Mouse (Mus musculus) heart, embryonic 11.5 days (tissue): ENCODE data around the gene Prkch. TPM values are rescaled to one million over a fixed set of nuclear protein-coding genes. Genes with fewer than 3 reads are reported as not detected.
A peak's percentile ranks its signal among the peaks of the same experiment; 100 is the strongest.

ENCODE experiments used
- ATAC-seq: fragments of 200-750 bp; cut with Nextera tagmentation; replicated peaks from 2 replicates; pipeline ENCODE4 v1.8.0; 2017; ENCODE audit warnings: moderate library complexity; ENCODE audit not compliant: insufficient number of reproducible peaks, low FRiP score, low TSS enrichment
- H3K27ac ChIP-seq: fragments of 300-500 bp; sonication (generic); 2 replicates; pipeline ENCODE4 v1.5.1; 2014; ENCODE audit warnings: mild to moderate bottlenecking, low read depth, low read length
- H3K27me3 ChIP-seq: fragments of 300-500 bp; sonication (generic); 2 replicates; pipeline ENCODE4 v1.6.1; 2014; ENCODE audit warnings: mild to moderate bottlenecking, low read length, mixed read lengths; ENCODE audit not compliant: control insufficient read depth, insufficient read depth
- H3K36me3 ChIP-seq: fragments of 300-500 bp; sonication (generic); 2 replicates; pipeline ENCODE4 v1.6.1; 2014; ENCODE audit warnings: mild to moderate bottlenecking, low read length, moderate library complexity, mixed read lengths; ENCODE audit not compliant: control insufficient read depth, insufficient read depth
- H3K4me1 ChIP-seq: fragments of 300-500 bp; sonication (generic); 2 replicates; pipeline ENCODE4 v1.6.1; 2014; ENCODE audit warnings: low read length; ENCODE audit not compliant: control insufficient read depth, insufficient read depth
- H3K4me2 ChIP-seq: fragments of 300-500 bp; sonication (generic); 2 replicates; pipeline ENCODE4 v1.6.1; 2014; ENCODE audit warnings: mild to moderate bottlenecking, moderate library complexity
- H3K4me3 ChIP-seq: fragments of 300-500 bp; sonication (generic); 2 replicates; pipeline ENCODE4 v1.5.1; 2014; ENCODE audit warnings: low read depth, low read length
- H3K9ac ChIP-seq: fragments of 300-500 bp; sonication (generic); 2 replicates; pipeline ENCODE4 v1.6.1; 2014; ENCODE audit warnings: mild to moderate bottlenecking, low read depth, low read length, moderate library complexity
- H3K9me3 ChIP-seq: fragments of 300-500 bp; sonication (generic); replicated peaks from 2 replicates; pipeline ENCODE4 v1.6.1; 2016; ENCODE audit warnings: low read length; ENCODE audit not compliant: control insufficient read depth
- WGBS: fragments of 180-500 bp; shearing (Covaris S2); extraction: QIAGEN DNeasy Blood & Tissue Kit; methylation state at CpG from one replicate; pipeline ENCODE4 v1.1.7; 2014; ENCODE audit not compliant: insufficient replicate concordance; 5-methylcytosine and 5-hydroxymethylcytosine counted together
- polyA plus RNA-seq: library from polyadenylated mRNA; unstranded; fragments of >200 nt; fragmentation: Nextera tagmentation; extraction: Ambion mirVana; gene quantifications from 2 replicates; pipeline ENCODE4 v1.2.1, GENCODE M21; 2014

Gene Prkch
- polyA plus RNA-seq, 1 experiment from 2014 or later: 16.2 TPM

- no peak for ATAC-seq
- H3K4me2 ChIP-seq: peak overlapping the region; percentile 85
- no peak overlapping the region for H3K27ac ChIP-seq
- H3K27me3 ChIP-seq: peaks cover 7% of the 10 kb centered on the region; the same call in 1 of the 2 replicates
- H3K4me3 ChIP-seq: peak overlapping the region; percentile 79
- WGBS: 2% methylated on average over 7 of the region's 7 CpGs
- no peaks in the 10 kb centered on the region for H3K4me1 ChIP-seq
- H3K9me3 ChIP-seq: no peaks in the 10 kb centered on the region
- peak overlapping the region; percentile 91 for H3K9ac ChIP-seq
- no peaks in the 10 kb centered on the region for H3K36me3 ChIP-seq
Observed at GRCm38 (mm10) chr12:73585850-73586249, 1.3 kb downstream of the Prkch start.

GRCm38 (mm10) chr12:73587262-73587661 is 2.7 kb downstream of the Prkch start:
- no peak for ATAC-seq
- Histone ChIP-seq H3K9ac (0 out of 2 replicates have a peak overlapping the region, but pooled peaks have one; percentile 1), H3K27ac (no peak overlapping the region)

GRCm38 (mm10) chr12:73590627-73591276 is 6.2 kb downstream of the Prkch start:
- Histone ChIP-seq H3K27ac (no peak overlapping the region), H3K4me2 (no peak overlapping the region), H3K27me3 (peaks cover 5% of the 10 kb centered on the region; the same call in 1 of the 2 replicates), H3K4me1 (no peaks in the 10 kb centered on the region), H3K4me3 (no peak overlapping the region), H3K9ac (no peak overlapping the region), H3K9me3 (no peaks in the 10 kb centered on the region), H3K36me3 (no peaks in the 10 kb centered on the region)
- 77% methylated on average over 15 of the region's 15 CpGs for WGBS
- no peak for ATAC-seq

More at GRCm38 (mm10) chr12:73587262-73587661, 2.7 kb downstream of the Prkch start:
- Histone ChIP-seq H3K4me1 (no peaks in the 10 kb centered on the region), H3K36me3 (no peaks in the 10 kb centered on the region), H3K4me2 (peak overlapping the region; percentile 44), H3K9me3 (no peaks in the 10 kb centered on the region), H3K4me3 (peak overlapping the region; percentile 25), H3K27me3 (peaks cover 7% of the 10 kb centered on the region; the same call in 1 of the 2 replicates)
- WGBS: 29% methylated on average over 3 of the region's 3 CpGs

- Histone ChIP-seq H3K9ac (no peak overlapping the region), H3K27me3 (no peaks in the 10 kb centered on the region), H3K27ac (no peak overlapping the region), H3K36me3 (no peaks in the 10 kb centered on the region), H3K4me2 (no peak overlapping the region), H3K4me1 (no peaks in the 10 kb centered on the region), H3K9me3 (no peaks in the 10 kb centered on the region), H3K4me3 (no peak overlapping the region)
- WGBS: 57% methylated on average over 5 of the region's 11 CpGs
- ATAC-seq: no peak
Observed at GRCm38 (mm10) chr12:73591625-73592024, 7.0 kb downstream of the Prkch start.

- Histone ChIP-seq H3K4me2 (no peak overlapping the region), H3K27ac (no peak overlapping the region), H3K36me3 (no peaks in the 10 kb centered on the region), H3K27me3 (no peaks in the 10 kb centered on the region), H3K4me1 (0 out of 2 replicates have a peak, but pooled peaks cover under 1% of the 10 kb centered on the region), H3K9ac (no peak overlapping the region), H3K9me3 (no peaks in the 10 kb centered on the region), H3K4me3 (no peak overlapping the region)
- 75% methylated on average over 12 of the region's 12 CpGs for WGBS
- ATAC-seq: no peak
Observed at GRCm38 (mm10) chr12:73593021-73593798, 8.6 kb downstream of the Prkch start.

- Histone ChIP-seq H3K9ac (no peak overlapping the region), H3K9me3 (no peaks in the 10 kb centered on the region), H3K27ac (no peak overlapping the region), H3K27me3 (no peaks in the 10 kb centered on the region), H3K4me1 (0 out of 2 replicates have a peak, but pooled peaks cover 3% of the 10 kb centered on the region), H3K4me2 (no peak overlapping the region), H3K4me3 (no peak overlapping the region), H3K36me3 (no peaks in the 10 kb centered on the region)
- no peak for ATAC-seq
- WGBS: 74% methylated on average over 9 of the region's 9 CpGs
Observed at GRCm38 (mm10) chr12:73594177-73594745, 9.7 kb downstream of the Prkch start.

- H3K4me3 ChIP-seq: no peak overlapping the region
- 52% methylated on average over 8 of the region's 8 CpGs for WGBS
Observed at GRCm38 (mm10) chr12:73595226-73595625, 10.6 kb downstream of the Prkch start.

GRCm38 (mm10) chr12:73598241-73598640 is 13.6 kb downstream of the Prkch start:
- no peaks in the 10 kb centered on the region for H3K27me3 ChIP-seq
- no peak overlapping the region for H3K4me3 ChIP-seq
- no peak for ATAC-seq
- no peak overlapping the region for H3K27ac ChIP-seq
- H3K9me3 ChIP-seq: no peaks in the 10 kb centered on the region
- no peak overlapping the region for H3K9ac ChIP-seq
- no peak overlapping the region for H3K4me2 ChIP-seq
- WGBS: 38% methylated on average over 6 of the region's 6 CpGs
- H3K36me3 ChIP-seq: no peaks in the 10 kb centered on the region
- H3K4me1 ChIP-seq: 0 out of 2 replicates have a peak, but pooled peaks cover 3% of the 10 kb centered on the region

More at GRCm38 (mm10) chr12:73595226-73595625, 10.6 kb downstream of the Prkch start:
- 0 out of 2 replicates have a peak, but pooled peaks cover 3% of the 10 kb centered on the region for H3K4me1 ChIP-seq
- no peak for ATAC-seq
- no peaks in the 10 kb centered on the region for H3K36me3 ChIP-seq
- no peaks in the 10 kb centered on the region for H3K27me3 ChIP-seq
- no peak overlapping the region for H3K4me2 ChIP-seq
- H3K9ac ChIP-seq: no peak overlapping the region
- no peaks in the 10 kb centered on the region for H3K9me3 ChIP-seq
- H3K27ac ChIP-seq: no peak overlapping the region
